Mouse (Mus musculus) gastrocnemius, postnatal 14 days (tissue): Measurements from ENCODE around the gene Tuba3b. TPM values are rescaled to one million over a fixed set of nuclear protein-coding genes. Genes with fewer than 3 reads are reported as not detected.

Source experiments
- DNase-seq: peaks from one replicate; pipeline ENCODE4 v3.0.0; 2021; ENCODE audit warnings: mixed read lengths
- intact Hi-C: fragments of 180-260 bp; cut with DNase I; formaldehyde crosslinking; loops from one replicate; pipeline ENCODE4 v1.15.1; 2025; ENCODE audit warnings: low total_unique reads
- long read RNA-seq, 2 experiments: library from polyadenylated mRNA; stranded (forward); transcript quantifications; one replicate each; pipeline ENCODE4 v2.0.0; 2021
- total RNA-seq, 2 experiments: library from RNA; stranded (reverse); gene quantifications; 2 replicates each; pipeline ENCODE4 v1.2.3; 2021

The Tuba3b gene
- not detected for total RNA-seq
- long read RNA-seq, experiment 1: 0 reads
- long read RNA-seq, experiment 2: 0 reads

DNA sequence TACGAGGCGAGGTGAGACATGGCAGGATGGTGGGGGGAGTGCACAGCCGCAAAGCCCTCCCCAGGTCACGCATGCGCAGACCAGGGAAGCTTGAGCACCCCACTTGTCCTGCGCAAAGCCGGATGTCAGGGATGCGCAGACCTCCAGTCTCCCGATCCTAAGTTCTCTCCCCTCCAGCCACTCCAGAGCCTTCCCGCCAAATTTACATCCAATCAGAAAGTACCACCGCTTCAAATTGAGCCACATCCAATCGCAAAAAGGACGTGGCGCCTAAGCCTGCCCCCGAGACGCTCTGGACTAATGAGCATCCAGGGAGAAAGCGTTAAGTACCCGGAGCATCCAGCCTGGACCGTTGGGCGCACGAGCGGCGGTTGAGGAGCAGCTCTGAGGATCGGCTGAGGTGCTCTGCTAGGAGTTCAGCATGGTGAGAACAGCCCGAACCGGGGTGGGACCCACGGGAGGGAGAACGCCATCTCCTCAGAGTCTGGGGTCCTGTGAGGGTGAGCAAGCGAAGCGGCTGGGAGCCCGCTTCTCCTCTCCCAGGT, at the start of gene Tuba3b:
Gene Tuba3b, plus strand, starts transcription at position 92 of the 545 bp plus-strand sequence.
- intact Hi-C loops: no loop called here

GRCm38 (mm10) chr6:145567296-145567695, 48.3 kb upstream of the Tuba3b start:
- intact Hi-C loops: no loop called here
- no peak for DNase-seq

More for the DNA sequence above, at the start of gene Tuba3b:
- DNase-seq: no peak

- DNase-seq: no peak
- intact Hi-C loops: no loop called here
Measured at GRCm38 (mm10) chr6:145567832-145568231, 47.7 kb upstream of the Tuba3b start.

DNA sequence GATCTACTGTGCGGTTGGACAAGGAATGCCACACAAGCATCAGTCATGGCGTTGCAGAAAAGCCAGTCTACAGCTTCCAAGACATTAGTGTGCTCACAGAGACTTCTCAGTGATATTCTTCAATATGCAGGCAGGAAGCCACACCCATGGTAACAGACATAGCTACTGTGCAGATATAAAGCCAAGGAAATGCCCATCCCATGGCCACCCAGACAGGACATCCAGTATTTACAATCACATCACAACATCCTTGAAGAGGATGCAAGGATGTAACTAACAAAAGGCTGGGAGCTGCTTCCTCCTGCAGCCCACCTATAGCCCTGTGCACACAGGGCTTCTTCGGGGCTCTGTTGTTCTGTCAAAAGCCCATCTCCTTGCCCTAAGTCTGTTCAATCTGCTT, 46.9 kb upstream of the Tuba3b start:
- intact Hi-C loops: no loop called here
- DNase-seq: no peak

DNA sequence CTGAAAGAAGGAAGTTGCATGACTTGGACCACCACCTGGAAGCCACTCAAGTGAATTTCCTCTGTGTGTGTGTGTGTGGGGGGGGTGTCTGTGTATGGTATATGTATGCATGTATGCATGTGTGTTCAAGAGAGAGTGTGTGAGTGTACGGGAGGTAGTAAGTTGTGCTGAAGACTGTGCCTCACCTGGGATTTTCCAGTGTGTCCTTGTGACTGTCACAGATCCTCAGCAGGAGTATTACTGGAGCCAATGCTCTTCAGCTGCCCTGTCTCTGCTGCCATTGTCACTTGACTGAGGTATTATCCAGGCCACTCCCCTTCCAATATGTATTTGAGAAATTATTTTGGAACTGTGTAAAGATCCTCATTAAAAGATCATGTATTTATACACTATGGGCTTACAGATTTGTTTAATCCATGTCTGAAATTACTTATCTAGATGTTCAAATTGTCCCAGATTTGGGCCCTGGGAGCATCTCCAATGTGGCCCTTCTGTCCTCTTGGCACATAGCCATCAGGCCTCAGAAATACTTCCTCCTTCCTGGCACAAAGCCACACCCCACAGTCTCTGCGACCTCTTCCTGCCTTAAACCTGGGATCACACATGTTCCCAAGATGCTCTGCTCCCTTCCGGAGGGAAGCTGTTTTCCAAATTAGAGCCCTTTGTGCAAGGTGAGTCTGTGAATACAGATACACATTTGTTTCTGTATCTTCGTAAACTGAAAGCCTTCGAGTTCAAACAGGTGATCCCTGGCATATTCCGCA, 42.1 kb upstream of the Tuba3b start:
- DNase-seq: no peak
- intact Hi-C loops: no loop called here

DNA sequence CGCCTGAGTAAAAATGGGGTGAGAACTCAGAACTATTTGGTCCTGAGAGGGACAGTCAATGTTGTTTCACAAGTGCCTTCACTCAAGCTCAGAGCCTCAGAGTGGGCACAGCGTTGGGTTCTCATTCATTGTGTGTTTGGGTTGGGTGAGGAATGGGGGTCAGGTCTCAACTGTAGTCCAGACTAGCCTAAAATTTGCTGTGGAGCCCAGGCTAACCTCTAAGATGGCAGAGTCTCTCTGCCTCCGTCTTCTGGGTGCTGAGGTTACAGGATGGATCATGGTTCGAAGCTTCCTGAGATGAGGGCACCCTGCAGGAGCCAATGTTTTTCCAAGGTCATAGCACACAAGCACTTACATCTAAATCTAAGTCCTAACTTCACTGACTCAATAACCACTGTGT, 38.8 kb upstream of the Tuba3b start:
- intact Hi-C loops: no loop called here
- no peak for DNase-seq

- DNase-seq: no peak
- intact Hi-C loops: no loop called here
Measured at GRCm38 (mm10) chr6:145578457-145579185, 36.9 kb upstream of the Tuba3b start.

DNA sequence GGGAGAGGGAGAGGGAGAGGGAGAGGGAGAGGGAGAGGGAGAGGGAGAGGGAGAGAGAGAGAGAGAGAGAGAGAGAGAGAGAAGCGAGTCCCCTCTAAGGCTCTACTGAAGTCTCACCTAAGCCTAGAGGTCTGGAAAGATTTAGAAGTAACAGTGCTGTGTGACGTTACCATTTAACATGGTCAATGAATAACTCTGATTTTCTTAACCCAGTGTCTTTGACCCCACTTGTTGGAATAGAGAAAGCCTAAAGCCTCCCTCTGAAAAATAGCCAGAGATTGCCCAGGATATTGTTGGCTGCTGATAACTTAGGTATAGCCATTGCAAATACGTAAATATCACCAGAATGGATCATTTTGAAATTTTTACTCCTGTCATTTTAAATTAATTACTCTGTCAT, 35.8 kb upstream of the Tuba3b start:
- intact Hi-C loops: no loop called here

GRCm38 (mm10) chr6:145581366-145582170, 34.0 kb upstream of the Tuba3b start:
- intact Hi-C loops: no loop called here
- no peak for DNase-seq

More for the DNA sequence above, 35.8 kb upstream of the Tuba3b start:
- DNase-seq: no peak

DNA sequence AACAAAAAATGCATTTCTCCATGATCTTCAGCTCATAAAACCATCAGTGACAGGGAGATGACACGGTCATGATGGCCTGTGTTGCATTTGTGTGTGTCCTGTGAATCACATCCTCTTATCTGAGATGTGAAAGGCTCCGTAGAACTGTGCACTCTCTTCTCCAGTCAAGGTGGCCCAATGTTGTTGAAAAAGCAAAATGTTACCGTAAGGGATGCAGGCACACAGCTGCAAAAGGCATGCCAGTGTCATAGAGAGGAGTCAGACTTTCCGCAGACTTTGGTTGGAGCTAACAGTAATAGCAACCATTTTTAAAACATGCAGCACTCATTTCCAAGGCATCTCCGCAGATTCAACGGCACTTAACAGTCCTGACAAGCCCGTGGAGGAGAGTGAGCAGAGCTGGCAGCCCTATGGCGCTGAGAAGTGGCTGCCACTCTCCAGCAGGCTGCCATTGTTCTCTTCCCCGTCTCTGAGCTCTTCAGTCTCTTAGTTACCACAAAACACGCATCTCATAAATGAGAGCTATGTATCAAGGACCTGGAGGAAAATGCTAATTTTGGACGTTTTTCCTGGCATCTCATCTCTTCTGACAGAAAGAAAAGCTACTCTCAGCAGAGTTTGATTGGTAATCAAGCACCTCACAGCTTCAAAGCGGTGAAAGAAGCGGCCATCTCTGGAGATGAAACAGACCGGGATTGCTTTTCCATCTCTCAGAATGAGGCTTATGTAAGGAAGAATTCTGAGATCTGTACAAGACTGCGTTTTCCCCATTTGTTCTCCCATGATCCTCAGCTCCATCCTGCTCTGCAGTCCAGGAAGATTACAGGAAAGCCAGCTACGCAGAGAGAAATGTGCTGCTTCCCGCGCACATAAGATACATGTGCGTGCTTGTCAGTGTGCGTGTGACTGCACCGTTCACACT, 30.2 kb upstream of the Tuba3b start:
- intact Hi-C loops: no loop called here
- DNase-seq: no peak

DNA sequence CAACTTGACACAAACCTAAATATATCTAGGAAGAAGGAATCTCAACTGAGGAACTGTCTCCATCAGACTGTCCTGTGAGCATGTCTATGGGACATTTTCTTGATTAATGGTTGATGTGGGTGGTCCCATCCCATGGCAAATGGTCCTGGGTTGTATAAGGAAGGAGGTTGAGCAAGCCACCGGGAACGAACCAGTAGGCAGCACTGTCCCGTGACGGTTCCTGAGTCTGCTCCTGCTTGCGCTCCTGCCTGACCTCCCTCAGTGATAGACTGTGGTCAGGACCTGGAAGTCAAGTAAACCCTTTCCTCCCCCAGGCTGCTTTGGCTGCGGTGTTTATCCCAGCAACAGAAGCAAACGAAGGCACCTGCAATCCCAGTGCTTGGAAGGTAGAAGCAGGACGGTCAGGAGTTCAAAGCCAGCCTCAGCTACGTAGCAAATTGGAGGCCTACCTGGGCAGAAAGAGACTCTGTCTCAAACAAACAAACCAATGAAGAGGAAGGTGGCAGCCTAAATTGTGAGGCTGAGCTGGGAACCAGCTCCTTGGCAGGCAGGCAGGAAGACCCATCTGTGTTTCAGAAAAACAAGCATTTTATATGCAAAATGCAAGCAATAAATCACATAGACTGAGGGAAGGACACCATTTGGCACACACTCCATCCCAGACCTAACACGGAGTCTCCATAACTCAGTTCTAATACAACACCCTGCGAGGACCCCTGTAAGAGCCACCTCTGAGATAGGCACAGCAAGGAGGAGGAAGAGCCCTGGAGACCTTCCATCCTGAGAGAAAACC, 24.9 kb upstream of the Tuba3b start:
- intact Hi-C loops: no loop called here
- DNase-seq: no peak

- intact Hi-C loops: no loop called here
- DNase-seq: no peak
Measured at GRCm38 (mm10) chr6:145591578-145591977, 24.0 kb upstream of the Tuba3b start.

DNA sequence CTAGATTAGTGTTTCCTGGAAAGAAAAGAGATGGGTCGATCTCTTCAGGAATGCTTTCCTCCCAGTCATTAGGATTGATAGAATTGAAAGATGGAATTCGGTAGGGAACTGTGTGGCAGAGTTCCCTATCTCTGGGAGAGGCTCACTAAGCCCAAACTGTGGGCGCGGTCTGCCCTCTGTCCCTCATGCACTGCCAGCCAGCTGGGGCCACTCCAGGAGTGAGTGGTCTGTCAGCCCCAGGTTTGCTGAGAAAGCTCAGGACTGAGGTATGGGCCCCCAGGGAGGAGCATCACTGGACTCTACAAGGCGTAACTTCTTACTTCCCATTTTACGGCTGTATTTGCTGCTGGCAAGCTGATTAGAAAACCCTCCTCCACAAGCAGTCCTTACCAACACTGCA, 23.5 kb upstream of the Tuba3b start:
- no peak for DNase-seq
- intact Hi-C loops: no loop called here

DNA sequence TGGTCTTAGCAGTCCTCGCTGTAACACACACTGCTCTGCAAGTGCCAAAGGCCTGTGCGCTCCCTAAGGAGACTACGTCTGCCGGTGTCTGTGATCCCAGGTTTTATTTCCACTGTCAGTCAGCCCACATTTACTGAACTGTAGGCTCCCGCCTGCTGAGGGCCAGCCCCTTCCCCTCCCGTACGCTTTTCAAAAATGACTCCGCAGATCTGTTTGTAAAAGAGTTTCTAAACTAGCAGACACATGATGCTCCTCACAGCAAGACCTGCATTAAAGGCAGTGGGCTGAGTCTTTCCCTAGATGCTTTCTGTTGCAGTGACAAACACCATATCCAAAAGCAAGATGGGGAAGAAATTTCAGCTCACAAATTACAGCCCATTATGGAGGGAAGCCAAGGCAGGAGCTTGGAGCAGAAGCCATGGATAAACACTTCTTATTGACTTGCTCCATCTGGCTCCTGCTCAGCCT, 23.0 kb upstream of the Tuba3b start:
- intact Hi-C loops: no loop called here
- DNase-seq: no peak

GRCm38 (mm10) chr6:145593991-145594390, 21.6 kb upstream of the Tuba3b start:
- no peak for DNase-seq
- intact Hi-C loops: no loop called here

DNA sequence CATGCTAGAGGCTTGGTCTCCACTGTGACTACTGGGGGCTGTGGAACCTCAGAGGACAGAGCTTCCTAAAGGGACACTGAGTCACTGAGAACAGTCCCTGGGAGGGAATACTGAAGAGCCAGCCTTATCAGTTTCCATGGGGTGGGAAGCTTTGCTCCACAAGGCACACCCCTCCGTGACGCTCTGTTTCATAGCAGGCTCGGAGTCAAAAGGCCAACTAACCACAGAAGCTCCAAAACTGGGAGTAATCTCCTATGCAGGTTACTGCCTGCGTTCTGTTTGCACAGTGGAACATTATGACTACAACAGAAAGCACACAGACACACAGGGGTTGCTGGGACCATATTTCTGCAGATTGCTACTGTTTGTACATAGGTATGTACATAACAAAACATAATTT, 19.7 kb upstream of the Tuba3b start:
- intact Hi-C loops: no loop called here
- DNase-seq: no peak

GRCm38 (mm10) chr6:145598794-145599555, 16.6 kb upstream of the Tuba3b start:
- DNase-seq: no peak
- intact Hi-C loops: no loop called here
